Mouse (Mus musculus) thymus, postnatal 10 days (tissue): ENCODE measurements around the gene Trmu.

ENCODE experiments used
- DNase-seq, 2 experiments: peaks; one replicate each; pipeline ENCODE4 v3.0.0; 2021; ENCODE audit warnings: low spot score in 2 of 2

Trmu gene

DNA sequence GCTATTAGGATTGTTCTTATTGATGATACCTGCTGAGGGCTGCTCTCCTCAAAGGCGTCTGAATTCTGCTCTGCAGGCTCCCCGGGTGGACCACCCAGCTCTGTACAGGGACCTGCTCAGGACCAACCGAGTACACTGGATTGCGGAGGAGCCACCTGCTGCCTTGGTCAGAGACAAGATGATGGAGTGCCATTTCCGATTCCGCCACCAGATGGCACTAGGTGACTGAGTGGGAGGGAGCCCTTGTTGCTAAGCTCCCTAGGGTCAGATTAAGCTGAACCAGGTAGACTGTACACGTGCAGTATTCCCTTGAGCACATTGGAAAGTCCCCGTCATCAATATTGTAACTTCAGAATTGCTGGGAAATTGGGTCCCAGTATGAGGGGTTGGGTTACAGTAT, 17.2 kb downstream of the Trmu start:
- peak; percentile 70 to 91 for DNase-seq

DNA sequence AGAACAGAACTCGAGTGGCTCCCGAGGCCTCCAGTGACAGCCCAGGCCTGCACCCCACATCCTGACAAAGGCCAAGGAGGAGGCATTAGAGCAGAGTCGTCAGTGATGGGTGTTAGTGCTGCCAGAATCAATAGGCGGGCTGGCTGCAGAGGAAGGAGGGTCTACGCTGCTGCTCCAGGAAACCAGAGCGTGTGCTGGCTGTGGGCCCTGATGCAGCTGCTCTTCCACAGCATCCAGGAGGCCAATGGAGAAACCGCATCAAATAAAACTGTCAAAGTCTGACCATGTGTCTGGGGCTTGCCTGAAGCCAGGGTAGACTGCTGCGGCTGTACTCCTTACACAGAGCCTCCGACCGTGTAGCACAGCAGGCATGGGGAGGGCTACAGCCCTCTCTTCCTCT, 18.0 kb downstream of the Trmu start:
- no peak for DNase-seq

GRCm38 (mm10) chr15:85899396-85899795, 20.3 kb downstream of the Trmu start:
- DNase-seq = no peak

DNA sequence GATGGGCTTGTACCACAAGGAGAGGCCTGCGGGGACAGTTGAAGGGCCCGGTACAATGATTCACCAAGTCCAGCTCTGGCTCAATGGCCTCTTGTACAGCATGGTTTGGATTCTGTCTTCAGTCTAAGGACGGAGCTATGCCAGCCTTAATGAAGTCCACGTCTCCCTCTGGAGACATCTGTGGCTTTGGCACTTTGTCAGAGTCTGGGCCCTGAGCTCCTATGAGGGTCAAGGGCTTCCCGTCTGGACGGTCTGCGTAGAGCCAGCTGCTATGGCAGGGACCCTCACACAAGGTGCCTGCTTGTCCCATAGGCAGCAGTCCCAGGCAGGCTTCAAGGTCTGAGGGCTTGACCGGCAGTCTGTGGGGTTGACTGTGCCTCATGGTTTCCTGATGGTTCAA, 21.2 kb downstream of the Trmu start:
- no peak for DNase-seq

DNA sequence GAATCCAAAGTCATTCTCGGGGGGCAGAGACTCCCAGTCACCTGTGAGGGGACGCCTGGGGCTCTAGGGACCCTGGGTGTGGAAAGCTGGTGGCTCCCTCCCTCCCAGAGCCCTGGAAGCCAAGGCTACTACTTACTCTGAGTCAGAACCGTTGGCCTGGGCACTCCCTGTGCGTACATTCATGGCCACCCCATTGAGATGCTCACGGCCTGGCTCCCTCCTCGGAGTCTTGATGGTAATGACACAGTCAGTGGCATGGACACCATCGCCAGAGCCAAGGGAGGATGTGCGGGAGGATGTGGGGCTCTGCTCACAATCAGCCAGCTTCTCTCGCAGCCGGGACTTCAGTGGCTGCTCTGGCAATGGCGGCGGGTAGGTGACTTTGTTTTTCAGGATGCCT, 21.7 kb downstream of the Trmu start:
- no peak for DNase-seq

DNA sequence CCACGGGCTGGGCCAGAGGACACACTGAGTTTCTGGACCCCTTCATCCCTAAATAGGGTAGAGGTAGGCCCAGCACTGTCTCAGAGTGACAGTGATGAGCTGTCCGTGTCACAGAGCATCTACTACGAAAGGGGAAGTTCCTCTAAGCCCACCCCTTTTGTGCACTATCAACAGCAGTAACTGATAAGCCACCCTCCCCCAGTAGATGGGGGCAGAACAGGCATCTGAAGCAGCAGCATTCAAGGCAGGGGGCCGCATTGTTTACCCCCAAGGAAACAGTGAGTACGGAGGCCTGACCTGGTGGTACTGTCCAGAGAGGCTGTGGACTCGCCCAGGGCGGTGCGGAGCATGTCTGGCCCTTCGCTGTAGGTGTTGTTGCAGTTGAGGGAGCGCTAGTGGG, 23.4 kb downstream of the Trmu start:
- DNase-seq = no peak

GRCm38 (mm10) chr15:85903826-85904225, 24.7 kb downstream of the Trmu start:
- no peak for DNase-seq

GRCm38 (mm10) chr15:85908660-85909491, 29.8 kb downstream of the Trmu start:
- DNase-seq = no peak

GRCm38 (mm10) chr15:85909492-85909829, 30.3 kb downstream of the Trmu start:
- no peak for DNase-seq

DNA sequence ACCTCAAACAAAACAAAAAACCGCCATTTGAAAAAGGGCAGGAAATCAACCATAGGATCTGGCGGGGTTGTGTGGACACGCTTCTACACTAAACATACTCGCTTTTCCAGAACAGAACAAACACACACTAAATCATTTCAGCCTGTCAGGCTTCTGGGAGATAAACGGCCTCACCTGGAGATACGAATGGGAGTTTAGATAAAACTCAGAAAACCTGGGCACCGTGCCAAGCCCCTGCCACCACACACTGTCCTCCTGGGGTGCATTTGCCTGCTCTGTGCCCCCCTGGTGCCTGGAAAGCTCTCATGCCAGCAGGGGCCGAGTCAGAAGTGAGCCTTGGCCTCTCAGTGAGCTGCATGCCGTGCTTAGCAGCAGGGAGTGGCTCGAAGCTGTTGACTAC, 30.8 kb downstream of the Trmu start:
- no peak for DNase-seq

GRCm38 (mm10) chr15:85913605-85914004, 34.5 kb downstream of the Trmu start:
- peak; percentile 67 to 90 for DNase-seq

- no peak for DNase-seq
Observed at GRCm38 (mm10) chr15:85919191-85919891, 40.2 kb downstream of the Trmu start.

GRCm38 (mm10) chr15:85919892-85920248, 40.8 kb downstream of the Trmu start:
- DNase-seq = no peak

- no peak for DNase-seq
Observed at GRCm38 (mm10) chr15:85921855-85922254, 42.7 kb downstream of the Trmu start.

DNA sequence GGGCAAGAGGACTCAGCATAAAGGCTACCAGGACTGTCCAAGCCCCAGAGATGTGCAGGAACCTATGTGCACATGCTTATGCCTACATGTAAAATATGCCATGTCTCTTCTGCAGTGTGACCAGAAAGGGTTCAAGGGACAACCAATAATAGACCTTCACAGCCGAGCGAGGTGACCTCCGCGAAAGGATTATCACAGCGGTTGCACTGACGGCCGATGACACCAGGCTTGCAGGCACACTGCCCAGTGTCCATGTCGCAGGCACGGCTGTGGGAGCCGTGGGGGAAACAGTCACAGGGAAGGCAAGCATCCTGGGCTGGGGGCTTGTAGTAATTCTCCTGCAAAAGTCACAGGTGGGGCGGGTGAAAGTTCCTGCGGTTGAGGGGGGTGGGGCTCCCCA, 49.0 kb downstream of the Trmu start:
- DNase-seq = no peak

- DNase-seq = no peak
Observed at GRCm38 (mm10) chr15:85935627-85936049, 56.5 kb downstream of the Trmu start.
